Mouse (Mus musculus) stomach, postnatal 0 days (tissue): ENCODE data around the gene Ube2j2.

Experiments used
- CTCF ChIP-seq: IDR thresholded peaks from 2 replicates; pipeline ENCODE4 v1.5.1; 2016; ENCODE audit warnings: antibody characterized with exemption, low read depth, mild to moderate bottlenecking, moderate library complexity
- EP300 ChIP-seq: optimal IDR thresholded peaks from 2 replicates; pipeline ENCODE3; 2016; ENCODE audit warnings: antibody characterized with exemption

GRCm38 (mm10) chr4:155972651-155973050, 29.0 kb downstream of the Ube2j2 start:
- TF ChIP-seq CTCF (no peak), EP300 (no peak)
